Mouse (Mus musculus): ENCODE data around the gene Dhrs4. TPM values are rescaled to one million over a fixed set of nuclear protein-coding genes. Genes with fewer than 3 reads are reported as not detected.

Dhrs4 gene
- polyA plus RNA-seq, 1 experiment from 2014 or later = 165 TPM

- Histone ChIP-seq H3K27ac (ENCODE audit: low read length) (no peak overlapping the region), H3K36me3 (ENCODE audit: control insufficient read depth, insufficient read depth, low read length) (no peaks in the 10 kb centered on the region), H3K4me2 (ENCODE audit: low read depth, low read length) (no peak overlapping the region), H3K9ac (ENCODE audit: low read depth, low read length) (no peak overlapping the region), H3K4me1 (ENCODE audit: control insufficient read depth, insufficient read depth, low read length) (peaks cover 13% of the 10 kb centered on the region), H3K4me3 (ENCODE audit: low read length) (no peak overlapping the region), H3K9me3 (ENCODE audit: control insufficient read depth, low read length) (no peaks in the 10 kb centered on the region), H3K27me3 (replicated peaks; ENCODE audit: control insufficient read depth, insufficient read depth, low read length) (no peaks in the 10 kb centered on the region)
- no peak for ATAC-seq
- WGBS = 100% methylated on average over 1 of the region's 1 CpGs
These were observed 1.1 kb upstream of the Dhrs4 start for GRCm38 (mm10) chr14:55477421-55477820.

GRCm38 (mm10) chr14:55477829-55478228, 729 bp upstream of the Dhrs4 start:
- Histone ChIP-seq H3K9ac (ENCODE audit: low read depth, low read length) (peak overlapping the region; percentile 86; the same call in 1 of the 2 replicates), H3K4me3 (ENCODE audit: low read length) (no peak overlapping the region), H3K4me2 (ENCODE audit: low read depth, low read length) (no peak overlapping the region), H3K27ac (ENCODE audit: low read length) (no peak overlapping the region), H3K4me1 (ENCODE audit: control insufficient read depth, insufficient read depth, low read length) (peaks cover 13% of the 10 kb centered on the region), H3K36me3 (ENCODE audit: control insufficient read depth, insufficient read depth, low read length) (no peaks in the 10 kb centered on the region), H3K9me3 (ENCODE audit: control insufficient read depth, low read length) (no peaks in the 10 kb centered on the region), H3K27me3 (replicated peaks; ENCODE audit: control insufficient read depth, insufficient read depth, low read length) (no peaks in the 10 kb centered on the region)
- no peak for ATAC-seq
- 82% methylated on average over 5 of the region's 5 CpGs for WGBS

GRCm38 (mm10) chr14:55479629-55480028, 1.1 kb downstream of the Dhrs4 start:
- peaks cover 13% of the 10 kb centered on the region for H3K4me1 ChIP-seq (ENCODE audit: control insufficient read depth, insufficient read depth, low read length)
- no peak for ATAC-seq
- 0 out of 2 replicates have a peak overlapping the region, but pooled peaks have one; percentile 21 for H3K9ac ChIP-seq (ENCODE audit: low read depth, low read length)
- peak overlapping the region; percentile 69 for H3K4me3 ChIP-seq (ENCODE audit: low read length)
- H3K9me3 ChIP-seq (ENCODE audit: control insufficient read depth, low read length) = no peaks in the 10 kb centered on the region
- 0 out of 2 replicates have a peak, but pooled peaks cover 2% of the 10 kb centered on the region for H3K36me3 ChIP-seq (ENCODE audit: control insufficient read depth, insufficient read depth, low read length)
- no peaks in the 10 kb centered on the region for H3K27me3 ChIP-seq (replicated peaks; ENCODE audit: control insufficient read depth, insufficient read depth, low read length)
- H3K27ac ChIP-seq (ENCODE audit: low read length) = no peak overlapping the region
- 86% methylated on average over 10 of the region's 10 CpGs for WGBS
- H3K4me2 ChIP-seq (ENCODE audit: low read depth, low read length) = peak overlapping the region; percentile 80

- peaks cover 12% of the 10 kb centered on the region for H3K36me3 ChIP-seq (ENCODE audit: control insufficient read depth, insufficient read depth, low read length)
- no peak overlapping the region for H3K9ac ChIP-seq (ENCODE audit: low read depth, low read length)
- H3K27me3 ChIP-seq (replicated peaks; ENCODE audit: control insufficient read depth, insufficient read depth, low read length) = no peaks in the 10 kb centered on the region
- H3K4me3 ChIP-seq (ENCODE audit: low read length) = no peak overlapping the region
- 76% methylated on average over 5 of the region's 5 CpGs for WGBS
- H3K27ac ChIP-seq (ENCODE audit: low read length) = no peak overlapping the region
- no peak overlapping the region for H3K4me2 ChIP-seq (ENCODE audit: low read depth, low read length)
- peaks cover 9% of the 10 kb centered on the region for H3K4me1 ChIP-seq (ENCODE audit: control insufficient read depth, insufficient read depth, low read length)
- no peaks in the 10 kb centered on the region for H3K9me3 ChIP-seq (ENCODE audit: control insufficient read depth, low read length)
- no peak for ATAC-seq
These were observed 6.0 kb downstream of the Dhrs4 start for GRCm38 (mm10) chr14:55484430-55485085.

GRCm38 (mm10) chr14:55486836-55487235, 8.3 kb downstream of the Dhrs4 start:
- Histone ChIP-seq H3K4me2 (ENCODE audit: low read depth, low read length) (no peak overlapping the region), H3K4me3 (ENCODE audit: low read length) (no peak overlapping the region), H3K4me1 (ENCODE audit: control insufficient read depth, insufficient read depth, low read length) (peaks cover 10% of the 10 kb centered on the region), H3K27me3 (replicated peaks; ENCODE audit: control insufficient read depth, insufficient read depth, low read length) (no peaks in the 10 kb centered on the region), H3K36me3 (ENCODE audit: control insufficient read depth, insufficient read depth, low read length) (peaks cover 12% of the 10 kb centered on the region), H3K9ac (ENCODE audit: low read depth, low read length) (no peak overlapping the region), H3K27ac (ENCODE audit: low read length) (no peak overlapping the region), H3K9me3 (ENCODE audit: control insufficient read depth, low read length) (no peaks in the 10 kb centered on the region)
- no peak for ATAC-seq
- WGBS = 86% methylated on average over 8 of the region's 8 CpGs

- peak within 1 kb of the TSS; percentile 73 for H3K9ac ChIP-seq (ENCODE audit: low read depth, low read length)
- H3K4me1 ChIP-seq (ENCODE audit: control insufficient read depth, insufficient read depth, low read length) = peaks cover 7% of the 10 kb centered on the region; the same call in 1 of the 2 replicates
- peaks cover 8% of the 10 kb centered on the region for H3K36me3 ChIP-seq (ENCODE audit: control insufficient read depth, insufficient read depth, low read length)
- peak within 1 kb of the TSS; percentile 99 for H3K4me2 ChIP-seq (ENCODE audit: low read depth, low read length)
- peak; percentile 86 for ATAC-seq
- H3K4me3 ChIP-seq (ENCODE audit: low read length) = peak within 1 kb of the TSS; percentile 76
- 1% methylated on average over 57 of the region's 68 CpGs for WGBS
- peak within 1 kb of the TSS; percentile 57 for H3K27ac ChIP-seq (ENCODE audit: low read length)
- no peaks in the 10 kb centered on the region for H3K9me3 ChIP-seq (ENCODE audit: control insufficient read depth, low read length)
- H3K27me3 ChIP-seq (replicated peaks; ENCODE audit: control insufficient read depth, insufficient read depth, low read length) = no peaks in the 10 kb centered on the region
These were observed 12.0 kb downstream of the Dhrs4 start, which contains the start of gene Carmil3 for GRCm38 (mm10) chr14:55490361-55491201. Gene Carmil3 (plus strand): TSS chr14:55490651.

GRCm38 (mm10) chr14:55491291-55491833, 12.8 kb downstream of the Dhrs4 start:
- peaks cover 7% of the 10 kb centered on the region; the same call in 1 of the 2 replicates for H3K4me1 ChIP-seq (ENCODE audit: control insufficient read depth, insufficient read depth, low read length)
- peak overlapping the region; percentile 76 for H3K4me3 ChIP-seq (ENCODE audit: low read length)
- peaks cover 8% of the 10 kb centered on the region; the same call in 1 of the 2 replicates for H3K36me3 ChIP-seq (ENCODE audit: control insufficient read depth, insufficient read depth, low read length)
- peak overlapping the region; percentile 73 for H3K9ac ChIP-seq (ENCODE audit: low read depth, low read length)
- H3K27ac ChIP-seq (ENCODE audit: low read length) = peak overlapping the region; percentile 57
- ATAC-seq = peak; percentile 86
- no peaks in the 10 kb centered on the region for H3K27me3 ChIP-seq (replicated peaks; ENCODE audit: control insufficient read depth, insufficient read depth, low read length)
- WGBS = under 1% methylated on average over 30 of the region's 30 CpGs
- H3K4me2 ChIP-seq (ENCODE audit: low read depth, low read length) = peak overlapping the region; percentile 99
- no peaks in the 10 kb centered on the region for H3K9me3 ChIP-seq (ENCODE audit: control insufficient read depth, low read length)

- no peak for ATAC-seq
- H3K4me3 ChIP-seq (ENCODE audit: low read length) = no peak overlapping the region
- H3K4me2 ChIP-seq (ENCODE audit: low read depth, low read length) = no peak overlapping the region
- H3K4me1 ChIP-seq (ENCODE audit: control insufficient read depth, insufficient read depth, low read length) = peaks cover 7% of the 10 kb centered on the region; the same call in 1 of the 2 replicates
- no peak overlapping the region for H3K9ac ChIP-seq (ENCODE audit: low read depth, low read length)
- 39% methylated on average over 3 of the region's 3 CpGs for WGBS
- H3K36me3 ChIP-seq (ENCODE audit: control insufficient read depth, insufficient read depth, low read length) = 0 out of 2 replicates have a peak, but pooled peaks cover 3% of the 10 kb centered on the region
- no peaks in the 10 kb centered on the region for H3K9me3 ChIP-seq (ENCODE audit: control insufficient read depth, low read length)
- no peaks in the 10 kb centered on the region for H3K27me3 ChIP-seq (replicated peaks; ENCODE audit: control insufficient read depth, insufficient read depth, low read length)
- H3K27ac ChIP-seq (ENCODE audit: low read length) = no peak overlapping the region
These were observed 13.5 kb downstream of the Dhrs4 start for GRCm38 (mm10) chr14:55492103-55492502.

Measured in intestine, embryonic 16.5 days (tissue).